ENCODE assay signal across 10 mouse cellular contexts in the genomic region with DNA sequence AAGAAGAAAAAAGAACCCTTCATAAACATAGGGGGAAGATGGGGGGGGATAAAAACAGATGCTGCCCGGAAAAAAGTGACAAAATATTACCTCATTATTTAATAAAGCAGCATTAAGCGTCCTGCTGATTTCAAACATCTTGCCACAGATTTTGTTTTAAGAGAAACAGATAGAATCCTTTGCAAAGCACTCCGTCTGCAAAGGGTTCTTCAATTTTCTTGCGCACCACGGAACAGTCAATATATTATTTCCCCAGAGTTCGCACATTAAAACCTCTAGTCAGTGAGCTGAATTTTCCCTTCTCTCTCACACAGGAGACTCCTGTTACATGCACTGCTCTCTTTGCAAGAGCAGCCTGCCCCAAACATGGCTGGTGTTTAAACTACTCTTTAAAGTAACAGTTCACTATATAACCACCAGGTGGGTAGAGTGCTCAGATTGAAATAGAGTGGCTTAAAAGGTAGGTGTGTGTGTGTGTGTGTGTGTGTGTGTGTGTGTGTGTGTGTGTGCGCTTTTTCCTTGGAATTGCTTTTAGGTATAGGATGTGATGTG.
DNase-seq lines count a peak whose midpoint lies in the region; ATAC-seq and TF ChIP-seq lines count a peak whose summit lies in the region.
"Had no signal": no experiment of that assay in that cellular context is flagged by ENCODE, and none has a peak within 500 bp of the region (broad histone marks: within the 10 kb centered on the region; RNA-seq: fewer than 3 reads in every experiment).

No protein-coding gene starts in this region.

- intact Hi-C loops in gastrocnemius, adult 2 months (cut with DNase I), result no loop called here
- intact Hi-C loops in heart, postnatal 14 days (cut with DNase I), result no loop called here

- H3K4me3 ChIP-seq in hindbrain, embryonic 14.5 days (replicated peaks; ENCODE audit: low read length), result peak overlapping the region; percentile 56
- peak overlapping the region; percentile 37 for H3K4me3 ChIP-seq in neural tube, embryonic 15.5 days (replicated peaks)
- H3K4me3 ChIP-seq in gastrocnemius, adult 2 months, result no peak overlapping the region
- no peak overlapping the region for H3K4me3 ChIP-seq in liver, postnatal 0 days (ENCODE audit: low read depth, low read length)

- peak overlapping the region; percentile 60 for H3K4me2 ChIP-seq in hindbrain, embryonic 14.5 days (replicated peaks)
- H3K4me2 ChIP-seq in neural tube, embryonic 15.5 days, result peak overlapping the region; percentile 53
- no peak overlapping the region for H3K4me2 ChIP-seq in liver, postnatal 0 days (ENCODE audit: low read depth, low read length)

- TF ChIP-seq CTCF in gastrocnemius, adult 2 months (IDR thresholded peaks at IDR 0.05), result no peak
- TF ChIP-seq CTCF in liver, postnatal 0 days (IDR thresholded peaks at IDR 0.05; ENCODE audit: low read depth), result no peak

- TF ChIP-seq EP300 in liver, postnatal 0 days (IDR thresholded peaks at IDR 0.05; ENCODE audit: low read depth), result no peak

- whole genome bisulfite sequencing in hindbrain, embryonic 14.5 days, result 46% methylated on average over 7 of the region's 7 CpGs
- 26% methylated on average over 7 of the region's 7 CpGs for WGBS in neural tube, embryonic 15.5 days
- 78% methylated on average over 7 of the region's 7 CpGs for WGBS in liver, postnatal 0 days (ENCODE audit: insufficient replicate concordance)

- DNase-seq in left cerebral cortex, adult 18-20 months (ENCODE audit: low spot score in 2 of 2), result peak; percentile 15 to 39
- DNase-seq in left cerebral cortex, adult 11 months (ENCODE audit: low spot score), result no peak
- DNase-seq in cerebellum, postnatal 36 days, result peak; percentile 38 to 56
- peak; percentile 74 for DNase-seq in hindbrain, embryonic 14.5 days (ENCODE audit: low spot score)
- DNase-seq in gastrocnemius, adult 2 months, result no peak
- no peak for DNase-seq in heart, postnatal 14 days
- DNase-seq in liver, postnatal 0 days, result no peak
- DNase-seq: adrenal gland, adult 8-10 months had no signal

- H3K9me3 ChIP-seq in hindbrain, embryonic 14.5 days (ENCODE audit: control insufficient read depth, low read length), result no peaks in the 10 kb centered on the region
- no peaks in the 10 kb centered on the region for H3K9me3 ChIP-seq in neural tube, embryonic 15.5 days (replicated peaks)
- H3K9me3 ChIP-seq in liver, postnatal 0 days (ENCODE audit: low read length), result no peaks in the 10 kb centered on the region

- no peaks in the 10 kb centered on the region for H3K27me3 ChIP-seq in hindbrain, embryonic 14.5 days (ENCODE audit: control insufficient read depth, insufficient read depth, low read length)
- H3K27me3 ChIP-seq in neural tube, embryonic 15.5 days (replicated peaks), result no peaks in the 10 kb centered on the region
- H3K27me3 ChIP-seq in liver, postnatal 0 days (ENCODE audit: insufficient read depth, low read length), result no peaks in the 10 kb centered on the region

- H3K9ac ChIP-seq in hindbrain, embryonic 14.5 days, result peak overlapping the region; percentile 62
- peak overlapping the region; percentile 48 for H3K9ac ChIP-seq in neural tube, embryonic 15.5 days (replicated peaks)
- no peak overlapping the region for H3K9ac ChIP-seq in liver, postnatal 0 days (replicated peaks)

- peak; percentile 40; the same call in 1 of the 2 replicates for ATAC-seq in hindbrain, embryonic 14.5 days (ENCODE audit: low FRiP score)
- peak; percentile 32; the same call in 1 of the 2 replicates for ATAC-seq in neural tube, embryonic 15.5 days (ENCODE audit: low FRiP score)
- ATAC-seq in liver, postnatal 0 days, result no peak

- peaks cover 14% of the 10 kb centered on the region for H3K4me1 ChIP-seq in hindbrain, embryonic 14.5 days (replicated peaks; ENCODE audit: control insufficient read depth, insufficient read depth, low read length)
- H3K4me1 ChIP-seq in neural tube, embryonic 15.5 days, result 0 out of 2 replicates have a peak, but pooled peaks cover 4% of the 10 kb centered on the region
- H3K4me1 ChIP-seq in liver, postnatal 0 days (ENCODE audit: insufficient read depth), result no peaks in the 10 kb centered on the region

- no peaks in the 10 kb centered on the region for H3K36me3 ChIP-seq in hindbrain, embryonic 14.5 days (replicated peaks; ENCODE audit: control insufficient read depth, insufficient read depth)
- no peaks in the 10 kb centered on the region for H3K36me3 ChIP-seq in neural tube, embryonic 15.5 days
- H3K36me3 ChIP-seq in liver, postnatal 0 days (replicated peaks; ENCODE audit: insufficient read depth, low read length), result no peaks in the 10 kb centered on the region

- H3K27ac ChIP-seq in hindbrain, embryonic 14.5 days, result peak overlapping the region; percentile 83
- H3K27ac ChIP-seq in neural tube, embryonic 15.5 days (replicated peaks), result peak overlapping the region; percentile 72
- H3K27ac ChIP-seq in gastrocnemius, adult 2 months, result no peak overlapping the region
- H3K27ac ChIP-seq in liver, postnatal 0 days (ENCODE audit: low read depth), result no peak overlapping the region
- H3K27ac ChIP-seq: macrophage had no signal

Comparison
In these comparisons a context has a peak if more than half of its experiments do, and no peak if none do; other contexts are left out.
1. DNase-seq: peak in left cerebral cortex, adult 18-20 months (2 of 2), cerebellum, postnatal 36 days (2 of 2) and hindbrain, embryonic 14.5 days (single experiment); none in left cerebral cortex, adult 11 months (single experiment), gastrocnemius, adult 2 months (single experiment), heart, postnatal 14 days (0 of 2) and liver, postnatal 0 days (single experiment).
2. H3K27ac ChIP-seq: peak in hindbrain, embryonic 14.5 days (single experiment) and neural tube, embryonic 15.5 days (single experiment); none in gastrocnemius, adult 2 months (single experiment) and liver, postnatal 0 days (single experiment).
3. H3K4me3 ChIP-seq: peak in hindbrain, embryonic 14.5 days (single experiment) and neural tube, embryonic 15.5 days (single experiment); none in gastrocnemius, adult 2 months (single experiment) and liver, postnatal 0 days (single experiment).